Mouse (Mus musculus) CH12.LX (cell line): ENCODE data around the gene Prkag3. TPM values are rescaled to one million over a fixed set of nuclear protein-coding genes. Genes with fewer than 3 reads are reported as not detected.

Experiments
- DNase-seq: peaks from one replicate; pipeline ENCODE4 v3.0.0-alpha.2; 2013; ENCODE audit errors: extremely low read depth
- H3K27ac ChIP-seq: 2 replicates; pipeline ENCODE4 v1.5.1; 2012; ENCODE audit warnings: low read depth, mild to moderate bottlenecking, control low read depth, moderate library complexity; ENCODE audit not compliant: insufficient read depth
- H3K27me3 ChIP-seq: replicated peaks from 2 replicates; pipeline ENCODE3; 2012; ENCODE audit warnings: inconsistent platforms
- H3K36me3 ChIP-seq, 2 experiments: replicated peaks in 1 of 2; 2 replicates each; pipeline versions ENCODE3 to v1.6.1; 2012; ENCODE audit warnings: inconsistent platforms in 1 of 2, low read length in 1 of 2, mild to moderate bottlenecking in 1 of 2, mixed read lengths in 1 of 2, moderate library complexity in 1 of 2; ENCODE audit not compliant: control insufficient read depth in 1 of 2, insufficient read depth in 1 of 2
- H3K4me1 ChIP-seq, 2 experiments: 2 replicates each; pipeline ENCODE4 v1.6.1; 2012; ENCODE audit warnings: inconsistent platforms in 1 of 2, moderate library complexity in 1 of 2; ENCODE audit not compliant: insufficient read depth in 2 of 2, control insufficient read depth in 1 of 2
- H3K4me2 ChIP-seq: 2 replicates; pipeline ENCODE4 v1.6.1; 2012; ENCODE audit warnings: low read depth, mild to moderate bottlenecking, control low read depth; ENCODE audit not compliant: poor library complexity, insufficient read depth, severe bottlenecking
- H3K4me3 ChIP-seq, 3 experiments: fragments of 150-350 bp in 1 of 3; sonication (generic) in 1 of 3; replicated peaks in 1 of 3; 2 replicates each; pipeline versions ENCODE3 to v1.5.1; 2011 to 2012; ENCODE audit warnings: low read depth in 2 of 3, low read length in 2 of 3, mild to moderate bottlenecking in 2 of 3, moderate library complexity in 2 of 3, control low read depth in 1 of 3, improper control_type of control experiment in 1 of 3, inconsistent platforms in 1 of 3, mixed read lengths in 1 of 3; ENCODE audit not compliant: poor library complexity in 1 of 3
- H3K79me2 ChIP-seq: replicated peaks from 2 replicates; pipeline ENCODE4 v1.6.1; 2012; ENCODE audit warnings: mild to moderate bottlenecking, moderate library complexity; ENCODE audit not compliant: control insufficient read depth, poor library complexity, insufficient read depth, severe bottlenecking; ENCODE audit errors: extremely low read depth
- H3K9ac ChIP-seq: 2 replicates; pipeline ENCODE4 v1.6.1; 2012; ENCODE audit warnings: low read depth, mild to moderate bottlenecking, control low read depth, moderate library complexity; ENCODE audit not compliant: insufficient read depth
- H3K9me3 ChIP-seq: replicated peaks from 2 replicates; pipeline ENCODE3; 2012; ENCODE audit warnings: low read length, inconsistent platforms, mixed read lengths
- CHD1 ChIP-seq: IDR thresholded peaks from 2 replicates; pipeline ENCODE4 v1.6.1; 2012; ENCODE audit warnings: low read depth, low read length, improper control_type of control experiment, inconsistent platforms
- CHD2 ChIP-seq: IDR thresholded peaks from 2 replicates; pipeline ENCODE4 v1.6.1; 2011; ENCODE audit warnings: low read length, improper control_type of control experiment
- CTCF ChIP-seq, 2 experiments: IDR thresholded peaks in 1 of 2; conservative IDR thresholded peaks in 1 of 2; 2 replicates each; pipeline ENCODE4 v1.5.1; 2011 to 2012; ENCODE audit warnings: low read depth in 2 of 2, low read length in 2 of 2, improper control_type of control experiment in 1 of 2, inconsistent platforms in 1 of 2, mild to moderate bottlenecking in 1 of 2, moderate library complexity in 1 of 2
- E2F4 ChIP-seq: IDR thresholded peaks from 2 replicates; pipeline ENCODE4 v1.6.1; 2011; ENCODE audit warnings: low read depth, low read length, improper control_type of control experiment; ENCODE audit not compliant: insufficient replicate concordance
- ELF1 ChIP-seq: IDR thresholded peaks from 2 replicates; pipeline ENCODE4 v1.6.1; 2014; ENCODE audit warnings: low read depth, mild to moderate bottlenecking, inconsistent platforms, low read length, improper control_type of control experiment
- EP300 ChIP-seq: IDR thresholded peaks from 2 replicates; pipeline ENCODE4 v1.6.1; 2011; ENCODE audit warnings: low read length, improper control_type of control experiment
- ETS1 ChIP-seq: conservative IDR thresholded peaks from 2 replicates; pipeline ENCODE4 v1.6.1; 2012; ENCODE audit warnings: low read depth, mild to moderate bottlenecking, inconsistent platforms, low read length, improper control_type of control experiment, moderate library complexity
- GABPA ChIP-seq: IDR thresholded peaks from 2 replicates; pipeline ENCODE4 v1.6.1; 2012; ENCODE audit warnings: low read depth, low read length, improper control_type of control experiment, inconsistent platforms; ENCODE audit not compliant: insufficient replicate concordance
- HCFC1 ChIP-seq: IDR thresholded peaks from 2 replicates; pipeline ENCODE4 v1.6.1; 2012; ENCODE audit warnings: low read depth, mild to moderate bottlenecking, inconsistent platforms, low read length, improper control_type of control experiment
- JUN ChIP-seq: IDR thresholded peaks from 2 replicates; pipeline ENCODE4 v1.6.1; 2011; ENCODE audit warnings: low read depth, mild to moderate bottlenecking, low read length, improper control_type of control experiment, moderate library complexity; ENCODE audit not compliant: insufficient read depth
- JUND ChIP-seq: conservative IDR thresholded peaks from 2 replicates; pipeline ENCODE4 v1.6.1; 2011; ENCODE audit warnings: low read depth, low read length, improper control_type of control experiment
- KAT2A ChIP-seq: IDR thresholded peaks from 2 replicates; pipeline ENCODE4 v1.6.1; 2012; ENCODE audit warnings: low read length, improper control_type of control experiment, inconsistent platforms; ENCODE audit not compliant: insufficient replicate concordance
- MAX ChIP-seq: IDR thresholded peaks from 2 replicates; pipeline ENCODE4 v1.6.1; 2011; ENCODE audit warnings: low read length, improper control_type of control experiment
- MEF2A ChIP-seq: IDR thresholded peaks from 2 replicates; pipeline ENCODE4 v1.6.1; 2014; ENCODE audit warnings: low read depth, mild to moderate bottlenecking, inconsistent platforms, low read length, improper control_type of control experiment, borderline replicate concordance
- MXI1 ChIP-seq: IDR thresholded peaks from 2 replicates; pipeline ENCODE4 v1.6.1; 2011; ENCODE audit warnings: mild to moderate bottlenecking, low read depth, low read length, improper control_type of control experiment
- MYC ChIP-seq: IDR thresholded peaks from 2 replicates; pipeline ENCODE4 v1.6.1; 2011; ENCODE audit warnings: low read depth, mild to moderate bottlenecking, improper control_type of control experiment, low read length
- NELFE ChIP-seq: IDR thresholded peaks from 2 replicates; pipeline ENCODE4 v1.6.1; 2011; ENCODE audit warnings: low read depth, low read length, improper control_type of control experiment
- NRF1 ChIP-seq: IDR thresholded peaks from 2 replicates; pipeline ENCODE4 v1.6.1; 2014; ENCODE audit warnings: low read depth, mild to moderate bottlenecking, inconsistent platforms, low read length, improper control_type of control experiment, moderate library complexity
- POLR2A ChIP-seq: IDR thresholded peaks from 2 replicates; pipeline ENCODE4 v1.6.1; 2011; ENCODE audit warnings: low read depth, mild to moderate bottlenecking, improper control_type of control experiment, low read length
- RAD21 ChIP-seq: IDR thresholded peaks from 2 replicates; pipeline ENCODE4 v1.6.1; 2011; ENCODE audit warnings: low read depth, mild to moderate bottlenecking, low read length, improper control_type of control experiment, moderate library complexity
- RCOR1 ChIP-seq: conservative IDR thresholded peaks from 2 replicates; pipeline ENCODE4 v1.6.1; 2012; ENCODE audit warnings: low read depth, mild to moderate bottlenecking, inconsistent platforms, low read length, improper control_type of control experiment
- SIN3A ChIP-seq: IDR thresholded peaks from 2 replicates; pipeline ENCODE4 v1.6.1; 2012; ENCODE audit warnings: low read length, improper control_type of control experiment, inconsistent platforms
- SMC3 ChIP-seq: IDR thresholded peaks from 2 replicates; pipeline ENCODE4 v1.6.1; 2011; ENCODE audit warnings: low read depth, low read length, improper control_type of control experiment
- TCF12 ChIP-seq: IDR thresholded peaks from 2 replicates; pipeline ENCODE4 v1.6.1; 2014; ENCODE audit warnings: low read depth, mild to moderate bottlenecking, inconsistent platforms, low read length, improper control_type of control experiment
- USF1 ChIP-seq: IDR thresholded peaks from 2 replicates; pipeline ENCODE4 v1.6.1; 2014; ENCODE audit warnings: low read depth, mild to moderate bottlenecking, inconsistent platforms, low read length, improper control_type of control experiment
- USF2 ChIP-seq: conservative IDR thresholded peaks from 2 replicates; pipeline ENCODE4 v1.6.1; 2011; ENCODE audit warnings: low read depth, low read length, improper control_type of control experiment
- ZC3H11A ChIP-seq: IDR thresholded peaks from 2 replicates; pipeline ENCODE4 v1.6.1; 2012; ENCODE audit warnings: low read depth, mild to moderate bottlenecking, inconsistent platforms, low read length, improper control_type of control experiment
- ZKSCAN1 ChIP-seq: IDR thresholded peaks from 2 replicates; pipeline ENCODE4 v1.6.1; 2012; ENCODE audit warnings: low read depth, inconsistent platforms, low read length, improper control_type of control experiment, borderline replicate concordance
- dilution Hi-C: fragments of 300-500 bp; cut with MboI; formaldehyde crosslinking; loops from 2 replicates; pipeline ENCODE4 v1.14.3; 2020; ENCODE audit warnings: low sequenced_read_pairs; ENCODE audit not compliant: extremely low pct_unique_long_range_greater_than_20kb, extremely low pct_ligation_motif_present
- in situ Hi-C: fragments of 300-500 bp; cut with MboI; formaldehyde crosslinking; loops from 3 replicates; pipeline ENCODE4 v1.14.3; 2019; ENCODE audit warnings: low sequenced_read_pairs, low pct_ligation_motif_present, low pct_unique_long_range_greater_than_20kb, mixed read lengths
- polyA plus RNA-seq: library from polyadenylated mRNA; unstranded; fragments of >175 nt; gene quantifications from 2 replicates; pipeline ENCODE4 v1.2.1, GENCODE M21; 2012; ENCODE audit warnings: low read depth; ENCODE audit not compliant: insufficient read length
- total RNA-seq, 2 experiments: library from RNA; depleted of rRNA; stranded (reverse); fragments of 300-350 nt in 1 of 2; fragments of >200 nt in 1 of 2; gene quantifications; 2 replicates each; pipeline ENCODE4 v1.2.3; 2012 to 2014

Gene Prkag3
- total and polyA plus RNA-seq, 3 experiments: 0.09 to 0.13 TPM; not detected in 1

GRCm38 (mm10) chr1:74797459-74797858, 48.4 kb upstream of the Prkag3 start (continued):
- 0 out of 2 replicates have a peak, but pooled peaks have one; percentile 18 for TF ChIP-seq MAX
- TF ChIP-seq EP300: peak; percentile 50
- TF ChIP-seq NRF1: no peak
- no peak for TF ChIP-seq ZC3H11A
- TF ChIP-seq MXI1: peak; percentile 82
- no peak for TF ChIP-seq USF2
- no peak for TF ChIP-seq USF1
- TF ChIP-seq POLR2A: peak; percentile 39; the same call in 1 of the 2 replicates
- TF ChIP-seq TCF12: peak; percentile 99
- no peak for TF ChIP-seq CHD1
- TF ChIP-seq KAT2A: no peak
- TF ChIP-seq RAD21: no peak
- no peak for TF ChIP-seq GABPA
- no peak for TF ChIP-seq SMC3
- peak; percentile 87 for TF ChIP-seq ETS1
- TF ChIP-seq MEF2A: peak; percentile 63
- no peak for TF ChIP-seq RCOR1
- TF ChIP-seq NELFE: no peak

GRCm38 (mm10) chr1:74795145-74795529, 46.1 kb upstream of the Prkag3 start:
- Histone ChIP-seq H3K9ac (peak overlapping the region; percentile 81), H3K9me3 (no peaks in the 10 kb centered on the region), H3K79me2 (peaks cover 17% of the 10 kb centered on the region), H3K4me2 (peak overlapping the region; percentile 93), H3K27me3 (no peaks in the 10 kb centered on the region), H3K27ac (peak overlapping the region; percentile 88), H3K4me1 (peaks cover 43 to 55% of the 10 kb centered on the region in 2 experiments), H3K4me3 (peak overlapping the region; percentile 84 to 89 (median 88)), H3K36me3 (peaks cover 0 to 62% of the 10 kb centered on the region in 2 experiments)
- in situ Hi-C loops: no loop called here
- DNase-seq: no peak
- dilution Hi-C loops: no loop called here
- TF ChIP-seq CHD2 (no peak), POLR2A (peak; percentile 14; the same call in 1 of the 2 replicates)

- DNase-seq: no peak
- H3K4me2 ChIP-seq: peak overlapping the region; percentile 93
- TF ChIP-seq MXI1 (peak; percentile 74; the same call in 1 of the 2 replicates), ZKSCAN1 (no peak), GABPA (no peak), MYC (no peak), RCOR1 (no peak), NELFE (peak; percentile 45; the same call in 1 of the 2 replicates), CTCF (conservative IDR thresholded peaks at IDR 0.05 in 1 of 2, IDR thresholded peaks at IDR 0.05 in 1 of 2; ENCODE audit: low read depth in 2 of 2, low read length in 2 of 2) (no peak), JUN (no peak), POLR2A (peak; percentile 31; the same call in 1 of the 2 replicates), EP300 (no peak), JUND (no peak), TCF12 (peak; percentile 75; the same call in 1 of the 2 replicates), MAX (no peak), E2F4 (no peak), SIN3A (peak; percentile 71), HCFC1 (no peak), CHD2 (0 out of 2 replicates have a peak, but pooled peaks have one; percentile 44), ELF1 (no peak), USF2 (no peak)
Measured at GRCm38 (mm10) chr1:74794487-74795144, 45.6 kb upstream of the Prkag3 start.

More at GRCm38 (mm10) chr1:74794487-74795144, 45.6 kb upstream of the Prkag3 start:
- peak overlapping the region; percentile 81 for H3K9ac ChIP-seq
- in situ Hi-C loops (no loop called here), dilution Hi-C loops (no loop called here)
- H3K79me2 ChIP-seq: peaks cover 17% of the 10 kb centered on the region
- H3K27ac ChIP-seq: peak overlapping the region; percentile 88
- peaks cover 47 to 55% of the 10 kb centered on the region in 2 experiments for H3K4me1 ChIP-seq
- no peaks in the 10 kb centered on the region for H3K9me3 ChIP-seq
- H3K36me3 ChIP-seq: peaks cover 0 to 60% of the 10 kb centered on the region in 2 experiments
- H3K27me3 ChIP-seq: no peaks in the 10 kb centered on the region
- H3K4me3 ChIP-seq: peak overlapping the region; percentile 84 to 89 (median 88)
